Mouse (Mus musculus) kidney, adult 2 months (tissue): ENCODE results near the gene Il5.

ENCODE experiments used
- CTCF ChIP-seq: fragments of 200-500 bp; conservative IDR thresholded peaks from 2 replicates; pipeline ENCODE4 v1.5.1; 2011; ENCODE audit warnings: low read depth, mild to moderate bottlenecking, control low read depth, low read length, moderate library complexity, mixed read lengths; ENCODE audit not compliant: insufficient read depth, insufficient read length
- POLR2A ChIP-seq: fragments of 200-500 bp; IDR thresholded peaks from one replicate; pipeline ENCODE4 v1.6.1; 2011; ENCODE audit warnings: low read depth, low read length, control low read depth

GRCm38 (mm10) chr11:53749306-53749705 lies 28.7 kb downstream of the Il5 start:
- TF ChIP-seq POLR2A (no peak), CTCF (no peak)
